Mouse (Mus musculus) v-Abl transformed pro-B cells (cell line): ENCODE measurements at regions not wholly inside any gene's neighbourhood (a gene's known extent, or its start where the extent isn't known, plus 50 kb on each side); places are given as distances from the start of the nearest gene placed in this dataset.
"Not testable (repeated sequence)": the region's sequence is repeated elsewhere in the genome, so short reads cannot be mapped to it uniquely, and the experiment has no call there.

Source experiments
- in situ Hi-C, 2 experiments: fragments of 400-800 bp; cut with MboI; formaldehyde crosslinking; loops; one replicate each; pipeline ENCODE4 v1.15.1; 2025; ENCODE audit not compliant: unreplicated experiment in 2 of 2

DNA sequence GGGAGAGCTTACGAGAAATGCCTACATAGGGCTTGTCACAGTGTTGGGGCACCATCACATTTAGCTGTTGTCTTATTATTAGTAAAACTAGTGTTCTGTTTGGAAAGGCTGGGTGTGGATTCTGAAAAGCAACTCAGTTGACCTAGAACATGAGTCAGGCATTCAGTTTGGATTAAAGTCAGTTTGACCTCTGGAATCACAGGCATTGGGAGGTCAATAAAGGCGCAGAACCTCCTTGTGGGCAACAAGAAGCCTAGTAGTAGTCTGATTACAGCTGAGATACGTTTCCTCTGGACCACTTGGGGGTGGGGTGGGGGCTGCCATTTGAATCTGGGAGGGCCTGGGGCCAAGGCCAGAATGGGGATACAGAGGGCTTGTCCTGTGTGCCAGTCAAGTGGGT is 52.1 kb upstream of the Map3k1 start:
- in situ Hi-C loops, result loop anchor here (10.0 kb wide), 3 partner anchors 46 to 376 kb away; no protein-coding TSS in a partner anchor

GRCm38 (mm10) chr13:111862316-111862715 is 53.5 kb upstream of the Map3k1 start:
- in situ Hi-C loops, result loop anchor here (10.0 kb wide), 3 partner anchors 48 to 378 kb away; no protein-coding TSS in a partner anchor

DNA sequence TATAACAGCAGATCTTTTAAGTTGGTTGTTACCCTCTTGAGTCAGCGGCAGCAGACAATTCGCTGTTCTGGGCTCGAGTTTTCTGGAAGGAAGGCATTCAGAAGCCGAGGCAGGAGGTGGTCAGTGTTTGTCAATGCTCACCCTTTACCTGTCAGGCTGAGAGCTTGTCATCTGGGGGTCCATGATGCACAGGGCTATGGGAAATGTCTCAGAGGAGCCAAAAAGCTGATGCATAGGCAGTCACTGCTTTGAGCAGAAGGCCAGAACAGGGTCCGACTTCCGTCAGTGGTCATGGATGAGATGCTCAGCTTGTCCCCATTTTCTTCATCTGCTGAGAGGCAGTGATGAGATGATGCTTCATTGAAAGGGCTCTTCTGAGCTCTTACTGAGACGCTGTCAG is 57.2 kb upstream of the Map3k1 start:
- in situ Hi-C loops, result loop anchor here (5.0 to 10.0 kb wide), 10 partner anchors 51 to 391 kb away; no protein-coding TSS in a partner anchor

DNA sequence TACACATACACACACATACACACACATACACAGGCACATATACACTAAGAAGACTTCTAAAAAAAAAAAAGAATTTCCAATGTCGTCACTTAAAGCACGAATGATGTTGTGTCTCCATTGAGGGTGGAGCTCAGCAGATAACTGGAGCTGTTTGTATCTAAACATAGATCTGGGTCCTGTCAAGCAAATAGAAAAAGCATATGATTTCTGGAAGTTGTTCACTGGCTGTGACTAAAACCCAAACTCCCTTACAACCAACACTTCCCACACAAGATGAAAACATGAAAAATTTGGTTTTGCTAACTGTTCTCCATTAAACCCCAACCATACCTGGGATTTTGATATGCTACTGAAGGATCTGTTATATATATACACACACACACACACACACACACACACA is 58.5 kb upstream of the Map3k1 start:
- in situ Hi-C loops, result loop anchor here (5.0 to 10.0 kb wide), 10 partner anchors 52 to 390 kb away; no protein-coding TSS in a partner anchor

DNA sequence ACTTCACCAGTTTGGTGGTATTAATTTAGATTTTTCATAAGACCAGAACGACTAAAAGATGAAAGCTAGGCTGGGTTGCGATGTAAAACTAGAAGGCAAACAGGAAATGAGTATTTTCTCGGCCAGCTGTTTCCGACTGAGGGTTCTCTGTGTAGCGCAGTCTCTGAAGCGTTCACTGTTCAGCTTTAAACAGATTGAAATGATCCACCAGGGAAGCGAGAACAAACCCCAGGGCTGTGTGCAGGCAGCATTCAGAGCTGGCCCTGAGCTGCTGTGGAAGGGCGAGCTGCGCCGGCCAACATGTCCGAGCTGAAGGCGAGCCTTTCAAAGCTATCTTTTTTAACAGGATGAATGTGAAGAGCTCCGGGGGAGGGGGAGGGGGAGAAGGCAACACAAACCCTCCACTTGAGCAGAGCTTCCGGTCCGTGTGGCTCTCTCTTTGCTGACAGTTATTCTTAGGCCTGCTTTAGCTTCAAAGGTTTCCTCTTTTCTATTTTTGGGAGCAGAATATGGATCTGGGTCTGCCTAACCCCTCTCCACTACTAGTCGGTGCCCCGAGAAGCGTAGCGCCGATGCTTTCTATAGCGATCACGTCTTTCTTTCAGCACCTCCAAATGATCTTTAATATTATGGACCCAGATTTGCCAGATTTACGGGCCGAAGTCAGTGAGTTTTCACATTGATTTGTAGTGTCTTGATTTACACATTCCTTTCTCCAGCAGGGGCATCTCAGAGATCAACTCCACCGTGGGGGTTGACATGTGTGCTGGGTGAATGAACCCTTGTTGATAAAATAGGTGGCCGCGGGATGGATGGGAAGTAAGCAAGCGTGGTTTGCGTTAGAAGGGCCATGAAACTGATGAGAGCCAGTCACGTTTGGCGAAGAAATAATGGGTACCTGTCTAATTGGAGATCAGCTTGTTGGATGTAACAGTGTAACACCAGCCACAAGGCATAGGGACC is 59.3 kb upstream of the Map3k1 start:
- in situ Hi-C loops, result loop anchor here (5.0 to 10.0 kb wide), 10 partner anchors 53 to 389 kb away; no protein-coding TSS in a partner anchor

DNA sequence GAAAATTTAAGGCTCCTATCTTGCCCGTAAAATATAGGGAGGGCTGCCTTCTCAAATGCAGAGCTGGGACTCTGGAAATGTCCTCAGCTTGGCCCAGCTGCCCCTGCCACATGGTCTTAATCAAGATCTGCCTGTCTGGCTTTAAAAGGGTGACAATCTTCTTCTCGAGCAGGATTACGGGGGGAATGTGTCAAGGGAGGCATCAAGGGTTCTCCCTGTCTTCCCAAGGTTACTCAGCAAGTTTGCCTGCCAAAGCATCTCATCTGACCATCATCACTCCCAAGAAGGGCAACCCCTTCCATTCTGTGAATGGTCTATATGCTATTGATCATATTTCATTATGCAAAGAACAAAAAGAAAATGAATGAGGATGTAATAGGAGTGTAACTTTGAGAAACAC is 60.2 kb upstream of the Map3k1 start:
- in situ Hi-C loops, result loop anchor here (5.0 to 10.0 kb wide), 10 partner anchors 54 to 388 kb away; no protein-coding TSS in a partner anchor

GRCm38 (mm10) chr13:111869771-111870437 is 61.1 kb upstream of the Map3k1 start:
- in situ Hi-C loops, result loop anchor here (5.0 to 10.0 kb wide), 10 partner anchors 55 to 387 kb away; no protein-coding TSS in a partner anchor

DNA sequence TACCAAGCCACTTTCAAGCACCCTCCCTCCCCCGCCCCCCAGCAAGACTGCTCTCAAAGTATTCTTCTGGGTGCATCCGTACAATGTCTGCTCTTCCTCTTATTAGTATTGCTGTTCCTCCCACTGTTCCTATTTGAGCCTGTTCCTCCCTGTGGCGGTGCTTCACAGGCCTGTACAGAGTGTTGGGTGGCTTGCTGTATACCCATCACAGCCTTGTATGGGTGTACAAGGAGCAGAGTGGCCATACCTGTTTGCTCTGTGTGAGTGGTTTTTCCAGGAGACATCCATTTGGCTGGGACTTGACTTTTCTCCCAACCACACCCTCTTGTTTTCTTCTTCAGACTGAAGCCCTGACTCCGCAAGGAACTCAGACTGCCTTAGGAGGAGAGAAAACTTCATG is 61.7 kb upstream of the Map3k1 start:
- in situ Hi-C loops, result no loop called here

GRCm38 (mm10) chr13:111871672-111872410 is 63.0 kb upstream of the Map3k1 start:
- in situ Hi-C loops, result no loop called here

GRCm38 (mm10) chr13:111874330-111874729 is 65.5 kb upstream of the Map3k1 start:
- in situ Hi-C loops, result no loop called here

GRCm38 (mm10) chr13:111876404-111876803 is 67.6 kb upstream of the Map3k1 start:
- in situ Hi-C loops, result no loop called here

DNA sequence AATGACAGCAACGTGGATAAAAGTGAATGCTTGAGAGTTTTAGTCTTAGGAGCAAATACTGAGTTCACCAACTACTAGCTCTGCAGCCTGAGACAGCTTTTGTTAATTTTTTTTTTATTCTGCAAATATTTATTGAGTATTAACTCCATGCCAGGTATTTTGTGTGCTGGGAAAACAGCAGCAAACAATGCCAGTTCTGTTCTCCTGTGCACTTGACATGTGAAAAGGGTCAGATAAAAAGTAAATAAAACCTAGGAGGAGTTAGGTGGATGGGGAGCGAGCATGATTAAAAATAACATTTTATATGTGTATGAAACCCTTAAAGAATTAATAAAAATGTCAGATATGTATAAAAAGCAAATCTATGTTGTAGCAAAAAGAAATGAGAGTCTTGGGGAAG is 68.1 kb upstream of the Map3k1 start:
- in situ Hi-C loops, result no loop called here

GRCm38 (mm10) chr13:111883768-111884566 is 75.2 kb upstream of the Map3k1 start:
- in situ Hi-C loops, result not testable (repeated sequence)

- in situ Hi-C loops, result no loop called here
Observed at GRCm38 (mm10) chr13:111890792-111891191, 82.0 kb upstream of the Map3k1 start.

DNA sequence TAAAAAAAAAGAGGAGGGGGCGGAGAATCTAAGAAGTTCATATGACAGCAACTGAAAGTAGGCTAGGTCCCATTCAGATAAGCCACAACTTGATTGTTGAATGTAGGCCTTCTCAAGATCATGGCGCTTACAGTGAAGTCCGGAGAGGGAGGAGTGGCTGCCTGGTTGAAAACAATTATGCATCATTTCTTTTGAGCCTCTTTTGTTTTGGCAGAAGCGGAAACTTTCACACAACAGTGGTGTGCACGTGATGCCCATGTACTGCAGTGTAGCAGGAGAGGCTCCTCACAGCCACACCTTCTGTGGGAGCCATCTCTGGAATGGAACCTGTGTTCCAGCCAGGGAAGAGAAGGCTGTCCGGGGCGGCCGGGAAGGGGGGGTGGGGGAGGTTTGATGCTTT is 83.3 kb upstream of the Map3k1 start:
- in situ Hi-C loops, result no loop called here

DNA sequence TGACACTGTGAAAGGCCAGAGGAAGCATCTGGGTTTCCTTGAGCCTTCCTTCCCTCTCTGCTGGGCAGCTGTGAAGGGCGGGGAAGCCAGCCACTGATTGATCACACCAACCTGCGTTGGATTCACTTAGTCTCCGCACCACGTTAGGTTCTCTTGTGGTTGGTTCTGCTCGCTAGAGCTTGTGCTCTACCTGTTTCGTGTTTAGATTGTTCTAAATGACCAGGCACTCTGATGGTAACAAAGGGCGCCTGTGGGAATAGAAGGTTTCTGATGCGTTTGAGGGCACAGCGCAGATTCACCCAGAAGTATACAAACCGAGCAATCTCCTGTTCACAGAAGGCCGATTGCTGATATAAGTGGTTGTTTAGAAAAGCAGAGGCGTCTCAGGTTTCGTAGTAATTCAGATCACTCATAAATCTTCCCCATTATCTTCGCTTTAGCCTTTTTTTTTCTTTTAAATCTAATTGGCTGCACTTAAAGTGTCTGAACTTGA is 84.5 kb upstream of the Map3k1 start:
- in situ Hi-C loops, result no loop called here

GRCm38 (mm10) chr13:111894804-111895478 is 86.1 kb upstream of the Map3k1 start:
- in situ Hi-C loops, result no loop called here

DNA sequence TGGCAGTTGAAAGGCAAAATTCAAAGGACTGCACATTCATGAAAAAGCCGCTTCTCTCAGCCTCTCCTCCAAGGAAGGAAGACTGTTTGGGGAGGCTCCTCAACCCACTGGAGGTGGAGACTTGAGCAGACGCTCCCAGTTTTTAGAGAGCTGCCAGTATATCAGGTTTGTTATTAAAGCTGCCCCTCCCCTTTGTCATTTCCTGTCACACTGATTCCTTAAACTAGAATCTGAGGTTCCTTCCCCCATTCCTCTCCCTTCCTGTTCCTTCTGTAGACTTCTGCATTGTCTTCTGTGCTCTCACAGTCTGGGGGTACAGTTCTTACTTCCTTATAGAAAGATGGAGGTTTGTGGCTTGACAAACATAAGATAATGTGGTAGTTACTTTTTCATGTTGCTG is 87.5 kb upstream of the Map3k1 start:
- in situ Hi-C loops, result no loop called here

DNA sequence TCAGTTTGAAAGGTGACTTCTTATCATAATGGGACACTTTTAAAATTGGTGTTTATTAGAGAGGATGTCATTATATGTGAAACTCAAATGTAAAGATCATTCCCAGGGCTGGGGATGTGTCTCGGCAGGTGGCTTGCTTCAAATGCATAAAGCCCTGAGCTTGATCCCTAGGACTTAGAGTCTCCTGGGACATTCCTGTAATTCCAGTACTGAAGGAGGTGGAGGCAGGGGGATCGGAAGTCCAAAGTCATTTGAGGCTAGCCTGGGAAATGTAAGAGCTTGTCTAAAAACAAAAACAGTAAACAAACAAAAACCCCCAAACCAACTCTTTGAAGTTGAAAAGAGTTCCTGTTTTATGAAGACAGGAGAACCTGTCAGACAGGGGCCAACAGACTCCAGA is 94.6 kb upstream of the Map3k1 start:
- in situ Hi-C loops, result no loop called here
